Mouse (Mus musculus) neural tube, embryonic 11.5 days (tissue): ENCODE measurements at regions not wholly inside any gene's neighbourhood (a gene's known extent, or its start where the extent isn't known, plus 50 kb on each side); places are given as distances from the start of the nearest gene placed in this dataset.
A peak's percentile ranks its signal among the peaks of the same experiment; 100 is the strongest.

Experiments used
- ATAC-seq: fragments of 200-750 bp; cut with Nextera tagmentation; 2 replicates; pipeline ENCODE4 v1.8.0; 2017; ENCODE audit warnings: moderate number of reproducible peaks, mild to moderate bottlenecking, moderate TSS enrichment, moderate library complexity; ENCODE audit not compliant: insufficient read depth, low FRiP score, low TSS enrichment
- DNase-seq: peaks from one replicate; pipeline ENCODE4 v3.0.0-alpha.2; 2015; ENCODE audit warnings: low spot score
- H3K27ac ChIP-seq: fragments of 300-500 bp; sonication (generic); 2 replicates; pipeline ENCODE4 v1.5.1; 2014; ENCODE audit warnings: low read depth, mild to moderate bottlenecking, low read length
- H3K27me3 ChIP-seq: fragments of 300-500 bp; sonication (generic); 2 replicates; pipeline ENCODE4 v1.6.1; 2014; ENCODE audit warnings: mild to moderate bottlenecking, low read length, mixed read lengths; ENCODE audit not compliant: control insufficient read depth, insufficient read depth
- H3K36me3 ChIP-seq: fragments of 300-500 bp; sonication (generic); 2 replicates; pipeline ENCODE4 v1.6.1; 2014; ENCODE audit warnings: mild to moderate bottlenecking, low read length, moderate library complexity, mixed read lengths; ENCODE audit not compliant: control insufficient read depth, insufficient read depth
- H3K4me1 ChIP-seq: fragments of 300-500 bp; sonication (generic); 2 replicates; pipeline ENCODE4 v1.6.1; 2014; ENCODE audit warnings: low read length, mixed read lengths; ENCODE audit not compliant: control insufficient read depth, insufficient read depth
- H3K4me2 ChIP-seq: fragments of 300-500 bp; sonication (generic); 2 replicates; pipeline ENCODE4 v1.6.1; 2014; ENCODE audit warnings: low read depth, mild to moderate bottlenecking, moderate library complexity
- H3K4me3 ChIP-seq: fragments of 300-500 bp; sonication (generic); 2 replicates; pipeline ENCODE4 v1.5.1; 2014; ENCODE audit warnings: low read depth, low read length
- H3K9ac ChIP-seq: fragments of 300-500 bp; sonication (generic); 2 replicates; pipeline ENCODE4 v1.6.1; 2014; ENCODE audit warnings: mild to moderate bottlenecking, low read length
- H3K9me3 ChIP-seq: fragments of 300-500 bp; sonication (generic); 2 replicates; pipeline ENCODE4 v1.6.1; 2016; ENCODE audit warnings: low read length; ENCODE audit not compliant: control insufficient read depth
- WGBS: fragments of 180-500 bp; shearing (Covaris S2); extraction: QIAGEN DNeasy Blood & Tissue Kit; methylation state at CpG from one replicate; pipeline ENCODE4 v1.1.7; 2014; 5-methylcytosine and 5-hydroxymethylcytosine counted together

DNA sequence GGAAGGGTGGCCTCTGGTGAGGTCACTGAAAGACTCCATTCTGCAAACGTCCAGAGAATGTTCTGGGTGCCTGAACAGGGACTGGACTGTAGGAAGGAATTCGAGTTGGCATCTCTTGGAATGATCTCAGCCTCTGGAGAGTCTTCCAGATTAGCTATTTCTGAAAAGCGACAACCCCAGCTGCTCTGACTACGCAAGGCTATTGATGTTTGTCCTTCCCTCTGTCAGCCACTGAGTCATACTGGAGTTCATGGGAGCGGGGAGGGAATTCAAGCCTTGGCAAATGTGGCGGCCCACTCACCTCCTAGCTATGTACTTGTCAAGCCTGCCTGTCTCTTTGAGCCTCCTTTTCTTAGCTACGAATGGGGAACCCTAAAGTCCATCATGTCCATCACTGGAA, 182.4 kb downstream of the Tle3 start:
- no peaks in the 10 kb centered on the region for H3K36me3 ChIP-seq
- DNase-seq (no peak), ATAC-seq (no peak)
- 83% methylated on average over 7 of the region's 7 CpGs for WGBS
- H3K4me3 ChIP-seq, result no peak overlapping the region
- H3K27me3 ChIP-seq, result no peaks in the 10 kb centered on the region
- H3K27ac ChIP-seq, result no peak overlapping the region
- no peak overlapping the region for H3K9ac ChIP-seq
- H3K4me2 ChIP-seq, result no peak overlapping the region
- H3K4me1 ChIP-seq, result peaks cover 3% of the 10 kb centered on the region; the same call in 1 of the 2 replicates
- H3K9me3 ChIP-seq, result no peaks in the 10 kb centered on the region

DNA sequence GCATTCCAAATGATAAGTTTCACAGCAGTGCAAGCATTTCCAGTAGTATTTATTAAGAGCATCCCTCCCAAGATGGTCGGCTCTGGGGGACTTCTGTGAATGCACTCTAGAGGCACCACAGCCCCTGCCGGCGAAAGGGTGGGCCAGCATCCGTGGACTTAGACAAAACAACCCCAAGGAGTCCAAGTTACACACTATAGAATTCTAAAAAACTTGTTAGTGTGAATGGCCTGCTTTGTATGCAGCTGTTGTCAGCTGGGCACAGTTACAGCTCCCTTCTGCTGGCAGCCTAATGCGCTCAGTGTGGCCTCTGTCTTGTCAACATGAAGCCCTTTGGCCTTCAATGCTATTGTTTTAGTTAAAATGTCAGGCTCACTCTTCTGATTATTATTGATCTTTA, 181.5 kb downstream of the Tle3 start:
- Histone ChIP-seq H3K9ac (no peak overlapping the region), H3K27ac (no peak overlapping the region), H3K4me2 (no peak overlapping the region), H3K4me1 (peaks cover 9% of the 10 kb centered on the region; the same call in 1 of the 2 replicates), H3K9me3 (no peaks in the 10 kb centered on the region), H3K27me3 (no peaks in the 10 kb centered on the region), H3K4me3 (no peak overlapping the region), H3K36me3 (no peaks in the 10 kb centered on the region)
- 72% methylated on average over 5 of the region's 5 CpGs for WGBS
- ATAC-seq (no peak), DNase-seq (no peak)

DNA sequence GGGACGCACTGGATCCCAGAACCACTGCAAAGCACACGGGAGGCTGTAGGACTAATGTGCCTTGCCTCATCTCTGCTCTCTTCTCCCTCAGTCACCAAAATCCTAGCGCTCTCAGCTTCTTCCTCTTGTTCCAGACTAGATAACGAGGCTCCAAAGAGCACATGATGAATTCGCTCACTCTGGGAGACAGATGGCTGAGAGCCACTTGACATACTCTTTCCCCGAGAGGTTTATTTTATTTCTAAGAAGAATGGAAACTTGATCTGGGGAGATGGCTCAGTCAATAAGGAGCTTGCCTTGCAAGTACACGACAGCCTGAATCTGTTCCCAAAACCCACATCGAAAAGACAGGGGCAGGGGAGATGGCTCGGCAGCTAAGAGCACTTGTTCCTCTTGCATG, 179.2 kb downstream of the Tle3 start:
- DNase-seq (no peak), ATAC-seq (no peak)
- no peak overlapping the region for H3K4me3 ChIP-seq
- no peaks in the 10 kb centered on the region for H3K27me3 ChIP-seq
- H3K4me2 ChIP-seq, result no peak overlapping the region
- 67% methylated on average over 9 of the region's 9 CpGs for WGBS
- no peaks in the 10 kb centered on the region for H3K36me3 ChIP-seq
- H3K27ac ChIP-seq, result no peak overlapping the region
- H3K4me1 ChIP-seq, result peaks cover 9% of the 10 kb centered on the region; the same call in 1 of the 2 replicates
- H3K9ac ChIP-seq, result no peak overlapping the region
- no peaks in the 10 kb centered on the region for H3K9me3 ChIP-seq

DNA sequence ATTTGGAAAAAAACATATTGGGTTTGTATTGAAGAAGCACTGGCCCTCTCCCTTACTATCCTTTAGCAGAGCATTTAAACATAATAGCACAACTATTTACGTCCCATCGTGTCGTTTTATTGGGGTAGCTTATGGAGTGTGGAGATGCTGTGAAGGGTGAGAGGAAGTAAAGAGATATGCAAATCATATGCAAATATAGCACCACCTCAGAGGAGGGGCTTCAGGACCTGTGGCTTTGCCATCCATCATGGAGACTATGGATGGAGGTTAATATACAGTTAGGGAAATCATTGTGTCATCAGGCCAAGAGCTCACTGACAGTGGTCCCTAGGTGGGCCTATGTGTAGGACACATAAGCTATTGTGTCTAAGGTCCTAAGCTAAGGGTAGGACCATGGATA, 178.2 kb downstream of the Tle3 start:
- ATAC-seq, result no peak
- H3K27ac ChIP-seq, result no peak overlapping the region

DNA sequence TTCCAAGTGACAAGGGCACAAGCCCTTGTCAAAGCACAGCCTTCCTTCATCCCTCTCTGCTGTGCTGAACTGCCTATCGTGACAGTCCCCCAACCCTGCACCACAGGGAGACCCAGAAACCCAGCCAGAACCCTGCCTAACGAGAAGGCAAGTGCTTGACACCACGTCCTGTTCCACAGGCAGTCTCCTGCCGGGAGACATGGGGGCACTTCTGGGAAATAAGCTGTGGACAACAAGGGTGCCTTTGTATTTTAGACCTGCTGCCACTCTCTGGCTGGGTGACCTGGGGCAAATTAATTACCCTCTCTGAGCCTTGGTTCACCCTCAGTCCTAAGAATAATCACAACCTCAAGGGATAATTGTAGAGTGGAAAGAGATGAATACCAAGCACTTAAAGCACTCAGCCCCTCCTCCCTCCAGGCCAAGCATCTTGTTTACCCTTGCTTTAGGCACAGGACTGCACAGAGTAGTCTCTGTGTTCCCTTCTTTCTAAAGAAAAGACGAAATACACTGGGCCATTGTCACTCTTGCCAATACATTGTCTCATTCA, 177.6 kb downstream of the Tle3 start:
- DNase-seq (no peak), ATAC-seq (peak; percentile 35; the same call in 1 of the 2 replicates)
- H3K9ac ChIP-seq, result no peak overlapping the region
- peak overlapping the region; percentile 56; the same call in 1 of the 2 replicates for H3K27ac ChIP-seq
- H3K4me3 ChIP-seq, result no peak overlapping the region
- WGBS, result 28% methylated on average over 5 of the region's 5 CpGs
- H3K27me3 ChIP-seq, result no peaks in the 10 kb centered on the region
- H3K4me2 ChIP-seq, result no peak overlapping the region
- no peaks in the 10 kb centered on the region for H3K9me3 ChIP-seq
- H3K36me3 ChIP-seq, result no peaks in the 10 kb centered on the region
- H3K4me1 ChIP-seq, result peaks cover 11% of the 10 kb centered on the region; the same call in 1 of the 2 replicates

More for the DNA sequence above, 178.2 kb downstream of the Tle3 start:
- 67% methylated on average over 3 of the region's 3 CpGs for WGBS
- H3K9ac ChIP-seq, result no peak overlapping the region
- H3K4me2 ChIP-seq, result no peak overlapping the region
- H3K36me3 ChIP-seq, result no peaks in the 10 kb centered on the region
- H3K9me3 ChIP-seq, result no peaks in the 10 kb centered on the region
- peaks cover 11% of the 10 kb centered on the region; the same call in 1 of the 2 replicates for H3K4me1 ChIP-seq
- no peaks in the 10 kb centered on the region for H3K27me3 ChIP-seq
- DNase-seq, result no peak
- H3K4me3 ChIP-seq, result no peak overlapping the region

DNA sequence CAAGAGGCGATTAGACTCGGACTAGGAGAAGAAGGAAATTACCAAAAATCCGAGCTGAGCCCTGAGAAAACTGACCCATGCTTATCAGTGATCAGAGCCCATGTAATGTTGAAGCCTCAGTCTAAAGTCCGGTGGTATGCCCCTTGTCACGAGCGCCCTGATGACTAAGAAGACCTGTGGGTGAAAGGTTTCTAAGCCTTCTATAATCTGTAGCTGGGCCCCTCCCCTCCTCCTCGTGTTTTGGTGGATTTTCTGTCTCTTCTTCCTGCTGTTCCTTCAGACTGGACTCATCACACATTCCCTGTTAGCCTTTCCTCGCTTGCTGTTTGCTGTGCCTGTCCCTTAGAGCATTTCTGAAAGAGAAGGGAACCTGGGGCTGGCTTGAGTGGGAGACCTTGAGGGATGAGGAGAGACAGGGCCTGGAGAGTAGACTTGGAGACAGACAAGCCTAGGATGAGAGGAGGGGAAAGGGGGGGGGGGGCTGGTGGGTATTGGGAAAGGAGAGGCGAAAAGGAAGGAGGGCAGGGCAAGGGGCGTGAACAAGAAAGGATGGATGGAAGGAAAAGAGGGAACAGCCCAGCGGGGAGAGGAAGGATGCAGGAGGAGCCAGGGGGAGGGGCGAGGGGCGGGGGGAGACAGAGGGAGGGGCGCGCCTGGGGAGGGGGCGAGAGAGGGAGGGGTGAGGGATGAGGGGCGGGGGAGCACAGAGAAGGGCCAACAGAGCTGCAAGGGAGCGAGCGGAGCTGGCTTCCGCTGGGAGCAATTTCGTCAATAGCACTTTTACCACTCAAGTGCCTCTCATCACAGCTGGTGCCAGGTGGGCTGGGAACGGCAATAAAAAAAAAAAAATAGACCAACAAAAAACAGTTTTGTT, 165.4 kb downstream of the Tle3 start:
- H3K4me3 ChIP-seq, result no peak overlapping the region
- H3K27ac ChIP-seq, result peak overlapping the region; percentile 1; the same call in 1 of the 2 replicates
- H3K36me3 ChIP-seq, result no peaks in the 10 kb centered on the region
- no peak overlapping the region for H3K9ac ChIP-seq
- ATAC-seq, result no peak
- no peaks in the 10 kb centered on the region for H3K9me3 ChIP-seq
- 19% methylated on average over 15 of the region's 22 CpGs for WGBS
- peaks cover 4% of the 10 kb centered on the region; the same call in 1 of the 2 replicates for H3K4me1 ChIP-seq
- DNase-seq, result peak; percentile 58
- peak overlapping the region; percentile 23; the same call in 1 of the 2 replicates for H3K4me2 ChIP-seq
- H3K27me3 ChIP-seq, result no peaks in the 10 kb centered on the region

DNA sequence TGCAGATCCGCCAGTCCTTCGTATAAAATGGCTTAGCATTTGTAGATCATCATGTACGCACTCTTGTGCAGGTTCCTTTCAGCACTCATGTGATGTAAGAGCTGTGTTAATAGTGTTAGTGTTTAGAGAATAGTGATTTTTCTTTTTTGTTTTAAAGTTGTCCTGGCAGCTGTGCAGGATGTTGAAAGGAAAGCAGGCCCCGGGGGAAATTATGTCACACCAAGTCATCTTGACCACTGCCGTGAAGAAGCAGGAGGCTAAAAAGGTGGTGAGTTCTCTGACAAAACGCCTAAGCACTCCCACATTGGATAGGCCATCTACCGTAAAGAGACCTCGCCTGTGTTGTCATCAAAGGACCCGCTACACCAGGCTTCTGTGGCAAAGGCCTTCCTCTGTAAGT, 161.1 kb downstream of the Tle3 start:
- Histone ChIP-seq H3K4me1 (peaks cover 12% of the 10 kb centered on the region), H3K27ac (no peak overlapping the region), H3K9ac (no peak overlapping the region), H3K36me3 (no peaks in the 10 kb centered on the region), H3K9me3 (no peaks in the 10 kb centered on the region), H3K27me3 (no peaks in the 10 kb centered on the region), H3K4me3 (no peak overlapping the region), H3K4me2 (no peak overlapping the region)
- WGBS, result 85% methylated on average over 9 of the region's 9 CpGs
- ATAC-seq (no peak), DNase-seq (no peak)

DNA sequence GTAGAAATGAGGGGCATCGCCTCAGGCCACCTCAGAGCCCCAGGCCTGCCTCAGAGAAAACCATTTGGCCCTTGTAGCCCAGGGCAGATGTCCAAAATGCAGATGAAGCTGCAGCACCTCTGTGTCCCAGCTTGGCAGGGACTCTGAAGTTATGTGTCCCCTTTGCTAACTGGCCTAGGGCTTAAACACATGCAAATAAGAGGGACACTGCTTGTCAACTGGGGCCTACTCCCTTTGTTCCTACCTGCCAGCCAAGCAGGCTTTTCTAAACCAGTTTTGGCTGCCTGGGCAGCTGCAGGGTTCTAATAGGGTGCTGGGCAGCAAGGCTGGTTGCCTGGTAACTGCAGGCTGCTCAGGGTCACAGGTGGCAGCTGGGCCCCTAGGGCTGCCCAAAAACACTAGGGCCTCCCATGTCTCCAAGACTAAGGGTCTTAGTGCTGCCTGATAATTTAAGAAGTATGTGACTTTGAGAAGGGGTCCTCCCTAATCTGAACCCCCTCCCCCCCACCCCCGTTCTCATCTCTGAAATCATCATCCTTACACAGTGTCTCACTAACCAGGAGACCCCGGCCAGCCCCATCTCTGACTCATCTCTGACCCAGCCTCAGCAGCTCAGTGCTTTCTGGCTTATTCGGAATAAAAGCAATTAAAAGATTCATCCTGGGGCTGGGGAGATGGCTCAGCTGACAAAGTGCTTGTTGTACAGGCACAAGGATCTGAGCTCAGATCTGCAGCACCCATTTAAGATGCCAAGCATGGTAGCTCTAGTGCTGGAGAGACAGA, 158.3 kb downstream of the Tle3 start:
- DNase-seq (peak; percentile 58), ATAC-seq (0 out of 2 replicates have a peak, but pooled peaks have one; percentile 35)
- no peaks in the 10 kb centered on the region for H3K27me3 ChIP-seq
- H3K9ac ChIP-seq, result no peak overlapping the region
- no peak overlapping the region for H3K4me3 ChIP-seq
- 36% methylated on average over 4 of the region's 4 CpGs for WGBS
- no peaks in the 10 kb centered on the region for H3K9me3 ChIP-seq
- H3K4me2 ChIP-seq, result no peak overlapping the region
- peaks cover 10% of the 10 kb centered on the region for H3K4me1 ChIP-seq
- H3K36me3 ChIP-seq, result no peaks in the 10 kb centered on the region
- no peak overlapping the region for H3K27ac ChIP-seq
